Mouse (Mus musculus) NIH3T3 (cell line): ENCODE results near the gene Flg.

Source experiments
- DNase-seq: peaks from one replicate; pipeline ENCODE4 v3.0.0-alpha.2; 2012; ENCODE audit warnings: low read depth

The Flg gene

DNA sequence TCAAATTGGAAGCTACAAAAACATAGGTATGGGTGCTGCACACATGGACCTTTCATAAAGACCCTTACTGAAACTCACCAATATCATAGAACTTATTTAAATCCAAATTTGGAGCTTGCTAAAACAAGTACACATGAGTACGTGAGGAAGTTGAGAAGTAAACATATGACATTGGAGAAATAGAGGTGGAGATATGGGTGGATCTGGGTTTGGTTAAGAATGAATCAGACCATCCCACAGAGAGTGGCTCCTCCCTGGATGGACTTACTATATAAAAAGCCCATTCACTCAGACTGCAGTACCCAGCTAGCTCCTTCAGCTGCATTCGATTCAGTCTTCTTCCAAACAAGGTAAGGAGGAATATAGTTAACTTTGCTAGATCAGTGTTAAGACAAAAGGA lies at the start of gene Flg:
Gene Flg (plus strand): TSS at position 301 of the 400 bp plus-strand sequence.
- DNase-seq = no peak

DNA sequence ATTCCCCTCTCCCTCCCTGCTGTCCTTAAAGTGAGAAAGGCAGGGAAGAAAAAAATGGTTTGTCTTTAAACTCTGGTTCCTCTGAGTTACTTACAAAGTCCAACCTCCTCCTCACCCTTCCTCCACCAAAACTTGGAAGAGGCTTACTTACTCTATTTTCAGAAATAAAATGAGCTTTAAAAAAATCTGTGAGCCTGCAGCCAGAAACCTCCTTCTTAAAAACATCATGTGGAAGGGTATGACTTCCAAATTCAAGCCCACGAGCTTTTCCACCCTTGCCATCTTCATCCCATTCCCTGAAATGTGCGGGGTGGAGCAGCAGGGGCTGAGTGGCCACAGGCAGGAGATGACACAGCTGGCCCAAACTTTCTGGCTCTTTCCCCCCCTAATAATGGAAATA lies 24.2 kb downstream of the Flg start:
- no peak for DNase-seq

- DNase-seq = no peak
Observed at GRCm38 (mm10) chr3:93299832-93300231, 26.5 kb downstream of the Flg start.

- DNase-seq = no peak
Observed at GRCm38 (mm10) chr3:93301896-93302295, 28.6 kb downstream of the Flg start.

GRCm38 (mm10) chr3:93306142-93306541 lies 32.8 kb downstream of the Flg start:
- DNase-seq = no peak

GRCm38 (mm10) chr3:93311371-93311770 lies 38.0 kb downstream of the Flg start:
- DNase-seq = peak; percentile 8

DNA sequence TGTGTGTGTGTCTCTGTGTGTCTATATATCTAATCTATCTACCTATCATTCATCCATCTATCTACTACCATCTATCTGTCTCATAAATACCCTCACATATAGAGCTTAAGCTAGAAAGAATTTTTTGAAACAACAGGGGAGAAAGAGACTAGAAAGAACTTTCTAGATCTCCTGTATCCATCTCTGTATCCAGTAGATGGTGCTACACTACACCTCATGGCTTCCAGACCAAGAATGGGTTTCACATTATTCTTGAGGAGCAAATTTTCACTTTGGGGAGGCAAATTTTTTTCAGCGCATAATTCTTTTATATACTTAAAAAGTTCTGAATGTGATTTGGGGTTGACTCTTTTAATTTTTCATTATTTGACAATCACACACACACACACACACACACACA lies 41.1 kb downstream of the Flg start:
- DNase-seq = peak; percentile 5

DNA sequence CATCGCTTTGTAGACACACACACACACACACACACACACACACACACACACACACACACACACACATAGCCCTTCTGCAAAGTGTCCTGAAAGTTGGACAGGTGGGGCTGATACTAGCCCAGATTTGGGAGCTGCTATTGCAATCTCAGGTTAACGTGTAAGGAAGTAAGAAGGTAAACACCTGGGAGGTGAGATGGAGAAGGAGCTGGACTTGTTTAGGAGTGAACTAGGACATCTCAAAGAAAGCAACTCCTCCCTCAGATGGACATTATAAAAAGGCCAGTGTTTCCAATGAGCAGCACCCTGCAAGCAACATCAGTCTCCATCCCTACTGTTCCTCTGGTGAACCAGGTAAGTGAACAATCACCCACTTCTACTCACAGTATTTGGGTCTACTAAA lies 46.1 kb downstream of the Flg start, which contains the start of gene Hrnr:
Gene Hrnr (plus strand): TSS at position 301 of the 400 bp plus-strand sequence.
- DNase-seq = no peak

DNA sequence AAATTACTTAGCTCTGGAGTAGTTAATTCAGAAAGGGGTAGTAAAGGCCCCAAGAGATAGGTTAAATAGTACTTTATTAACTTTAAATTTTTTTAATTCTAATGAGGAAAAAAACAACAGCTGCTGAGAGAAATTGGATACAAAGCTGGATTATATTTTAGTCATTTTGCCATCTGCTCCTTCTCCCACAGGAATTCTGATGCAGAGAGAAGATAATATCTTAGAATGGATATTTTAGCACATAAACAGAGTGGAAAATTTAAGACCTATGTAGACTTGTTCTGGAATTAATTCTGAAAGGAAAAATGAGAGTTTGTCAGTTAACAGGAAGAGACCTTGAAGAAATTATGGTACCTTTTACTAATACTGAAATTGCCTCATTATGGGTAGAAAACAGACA lies 64.4 kb downstream of the Flg start:
- DNase-seq = no peak

DNA sequence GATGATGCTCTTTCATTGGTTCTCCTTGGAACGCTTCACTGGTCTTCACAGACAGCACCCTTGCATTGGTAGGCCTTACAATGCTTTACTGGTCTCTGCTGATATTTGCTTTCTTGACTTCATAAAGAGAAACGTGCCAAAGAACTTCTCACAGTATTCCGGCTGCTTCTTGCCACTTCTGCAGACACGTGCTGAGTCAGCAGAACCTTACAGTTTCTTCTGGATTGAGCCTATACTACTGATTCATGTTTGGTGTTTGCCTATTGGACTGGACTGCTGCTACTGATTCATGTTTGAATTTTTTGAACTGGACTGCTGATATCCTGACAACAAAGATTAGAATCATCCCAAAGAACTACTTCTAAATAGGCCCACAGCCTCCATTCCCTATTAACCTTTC lies 66.7 kb downstream of the Flg start:
- no peak for DNase-seq
